15 mouse cellular contexts compared by ENCODE assay signal in the genomic region with DNA sequence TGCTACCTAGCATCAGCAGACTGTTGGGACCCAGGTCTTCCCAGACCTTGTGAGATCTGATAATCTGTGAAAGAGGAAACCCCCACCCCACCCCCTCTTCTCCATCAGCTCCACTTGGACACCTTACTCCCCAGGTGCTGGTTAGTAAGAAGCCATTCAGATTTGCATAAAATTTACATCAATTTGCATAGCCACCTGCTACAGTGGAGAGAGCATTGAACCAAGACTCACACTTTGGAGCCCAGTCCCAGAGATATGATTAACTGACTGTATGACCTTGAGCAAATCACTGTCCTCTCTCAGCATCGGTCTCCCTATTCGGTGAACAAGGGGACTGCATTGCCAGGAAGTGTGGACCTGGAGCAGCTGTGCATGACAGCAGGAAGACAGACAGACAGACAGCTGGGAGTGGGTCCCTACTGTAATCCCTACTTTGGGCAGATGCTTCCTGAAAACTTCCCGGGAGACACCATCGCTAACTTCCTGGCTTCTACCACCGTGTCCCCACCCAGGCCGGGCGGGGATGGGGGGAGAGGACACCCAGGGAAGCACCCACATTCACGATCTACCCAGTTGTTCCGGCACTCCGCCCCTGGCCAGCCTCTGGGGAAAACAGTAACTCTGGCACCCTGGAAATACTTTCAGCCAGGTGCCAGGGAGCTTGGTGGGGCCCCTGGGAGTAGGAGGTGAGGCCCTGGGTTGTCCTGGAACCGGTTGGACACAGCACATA. TPM values are rescaled to one million over a fixed set of nuclear protein-coding genes. Genes with fewer than 3 reads are reported as not detected.
DNase-seq lines count a peak whose midpoint lies in the region; ATAC-seq and TF ChIP-seq lines count a peak whose summit lies in the region.
"Had no signal": no experiment of that assay in that cellular context is flagged by ENCODE, and none has a peak within 500 bp of the region (broad histone marks: within the 10 kb centered on the region; RNA-seq: fewer than 3 reads in every experiment).

No protein-coding gene starts in this region.

- WGBS in forebrain, postnatal 0 days: 45% methylated on average over 11 of the region's 11 CpGs
- WGBS in forebrain, embryonic 12.5 days: 50% methylated on average over 11 of the region's 11 CpGs
- 31% methylated on average over 11 of the region's 11 CpGs for WGBS in hindbrain, embryonic 13.5 days
- 44% methylated on average over 11 of the region's 11 CpGs for WGBS in hindbrain, embryonic 11.5 days
- 30% methylated on average over 11 of the region's 11 CpGs for WGBS in heart, postnatal 0 days

- H3K4me1 ChIP-seq in forebrain, postnatal 0 days (ENCODE audit: insufficient read depth): no peaks in the 10 kb centered on the region
- H3K4me1 ChIP-seq in forebrain, embryonic 12.5 days: peaks cover 45% of the 10 kb centered on the region
- H3K4me1 ChIP-seq in hindbrain, embryonic 13.5 days (replicated peaks): peaks cover 52% of the 10 kb centered on the region
- peaks cover 6% of the 10 kb centered on the region; the same call in 1 of the 2 replicates for H3K4me1 ChIP-seq in hindbrain, embryonic 11.5 days (replicated peaks; ENCODE audit: control insufficient read depth, insufficient read depth, low read length)
- H3K4me1 ChIP-seq in heart, postnatal 0 days (ENCODE audit: control insufficient read depth, insufficient read depth): peaks cover 51% of the 10 kb centered on the region

- H3K27me3 ChIP-seq in forebrain, postnatal 0 days (ENCODE audit: insufficient read depth, low read length): no peaks in the 10 kb centered on the region
- H3K27me3 ChIP-seq in forebrain, embryonic 12.5 days: peaks cover 31% of the 10 kb centered on the region
- H3K27me3 ChIP-seq in hindbrain, embryonic 13.5 days: peaks cover 58% of the 10 kb centered on the region
- peaks cover 2% of the 10 kb centered on the region; the same call in 1 of the 2 replicates for H3K27me3 ChIP-seq in hindbrain, embryonic 11.5 days (ENCODE audit: control insufficient read depth, insufficient read depth, low read length)
- no peaks in the 10 kb centered on the region for H3K27me3 ChIP-seq in heart, postnatal 0 days (ENCODE audit: control insufficient read depth, insufficient read depth, low read length)

- no peak for ATAC-seq in forebrain, postnatal 0 days
- ATAC-seq in forebrain, embryonic 12.5 days (ENCODE audit: low FRiP score): no peak
- ATAC-seq in hindbrain, embryonic 13.5 days (ENCODE audit: low FRiP score): 0 out of 2 replicates have a peak, but pooled peaks have one; percentile 26
- no peak for ATAC-seq in hindbrain, embryonic 11.5 days (ENCODE audit: low FRiP score)
- no peak for ATAC-seq in heart, postnatal 0 days (ENCODE audit: insufficient read depth, low read depth)

- H3K36me3 ChIP-seq in forebrain, postnatal 0 days (ENCODE audit: insufficient read depth): no peaks in the 10 kb centered on the region
- no peaks in the 10 kb centered on the region for H3K36me3 ChIP-seq in forebrain, embryonic 12.5 days (replicated peaks)
- H3K36me3 ChIP-seq in hindbrain, embryonic 13.5 days: no peaks in the 10 kb centered on the region
- no peaks in the 10 kb centered on the region for H3K36me3 ChIP-seq in hindbrain, embryonic 11.5 days (ENCODE audit: control insufficient read depth, insufficient read depth, low read length)
- H3K36me3 ChIP-seq in heart, postnatal 0 days (replicated peaks; ENCODE audit: control insufficient read depth, insufficient read depth, low read length): no peaks in the 10 kb centered on the region
- H3K36me3 ChIP-seq: hindbrain, embryonic 12.5 days had no signal

- H3K4me3 ChIP-seq in forebrain, postnatal 0 days (ENCODE audit: low read depth, low read length): no peak overlapping the region
- no peak overlapping the region for H3K4me3 ChIP-seq in forebrain, embryonic 12.5 days (replicated peaks)
- H3K4me3 ChIP-seq in hindbrain, embryonic 13.5 days: no peak overlapping the region
- no peak overlapping the region for H3K4me3 ChIP-seq in hindbrain, embryonic 11.5 days (ENCODE audit: low read depth, low read length)
- H3K4me3 ChIP-seq in heart, postnatal 0 days (ENCODE audit: low read depth, low read length): no peak overlapping the region
- H3K4me3 ChIP-seq: erythroblast, embryonic 14.5 days; hindbrain, embryonic 12.5 days had no signal

- no peak overlapping the region for H3K4me2 ChIP-seq in forebrain, postnatal 0 days (ENCODE audit: low read depth)
- no peak overlapping the region for H3K4me2 ChIP-seq in forebrain, embryonic 12.5 days
- H3K4me2 ChIP-seq in hindbrain, embryonic 13.5 days: no peak overlapping the region
- H3K4me2 ChIP-seq in hindbrain, embryonic 11.5 days (replicated peaks; ENCODE audit: low read depth, low read length): no peak overlapping the region
- no peak overlapping the region for H3K4me2 ChIP-seq in heart, postnatal 0 days (ENCODE audit: low read depth, low read length)
- H3K4me2 ChIP-seq: hindbrain, embryonic 12.5 days; midbrain, embryonic 11.5 days had no signal

- no peak overlapping the region for H3K27ac ChIP-seq in forebrain, postnatal 0 days (ENCODE audit: low read depth, low read length)
- no peak overlapping the region for H3K27ac ChIP-seq in forebrain, embryonic 12.5 days
- 0 out of 2 replicates have a peak overlapping the region, but pooled peaks have one; percentile 13 for H3K27ac ChIP-seq in hindbrain, embryonic 13.5 days
- H3K27ac ChIP-seq in hindbrain, embryonic 11.5 days (ENCODE audit: low read depth, low read length): no peak overlapping the region
- peak overlapping the region; percentile 58 for H3K27ac ChIP-seq in heart, postnatal 0 days (ENCODE audit: low read depth)
- H3K27ac ChIP-seq: hindbrain, embryonic 12.5 days had no signal

- TF ChIP-seq CTCF in forebrain, postnatal 0 days (IDR thresholded peaks at IDR 0.05; ENCODE audit: low read depth): no peak
- no peak for TF ChIP-seq CTCF in heart, postnatal 0 days (IDR thresholded peaks at IDR 0.05; ENCODE audit: low read depth)

- TF ChIP-seq EP300 in heart, postnatal 0 days (IDR thresholded peaks at IDR 0.05; ENCODE audit: low read depth): no peak

- peak; percentile 12 for DNase-seq in forebrain, postnatal 0 days
- no peak for DNase-seq in hindbrain, embryonic 11.5 days (ENCODE audit: low spot score)
- DNase-seq in A20 (ENCODE audit: low read depth, low spot score): peak; percentile 60
- no peak for DNase-seq in heart, postnatal 0 days (ENCODE audit: low spot score)
- DNase-seq in thymus, postnatal 25 days: no peak
- DNase-seq in layer of hippocampus, postnatal 14 days (ENCODE audit: low spot score in 2 of 2): no peak
- DNase-seq: adrenal gland, postnatal 25 days; cerebellum, postnatal 10 days; kidney, adult 8-10 months; thymus, postnatal 4 days had no signal

- H3K9ac ChIP-seq in forebrain, postnatal 0 days: no peak overlapping the region
- H3K9ac ChIP-seq in forebrain, embryonic 12.5 days: no peak overlapping the region
- H3K9ac ChIP-seq in hindbrain, embryonic 13.5 days: no peak overlapping the region
- no peak overlapping the region for H3K9ac ChIP-seq in hindbrain, embryonic 11.5 days (ENCODE audit: low read depth, low read length)
- H3K9ac ChIP-seq in heart, postnatal 0 days (replicated peaks; ENCODE audit: low read depth, low read length): no peak overlapping the region
- H3K9ac ChIP-seq: hindbrain, embryonic 12.5 days had no signal

- H3K9me3 ChIP-seq in forebrain, postnatal 0 days (ENCODE audit: low read length): no peaks in the 10 kb centered on the region
- no peaks in the 10 kb centered on the region for H3K9me3 ChIP-seq in forebrain, embryonic 12.5 days
- H3K9me3 ChIP-seq in hindbrain, embryonic 13.5 days: no peaks in the 10 kb centered on the region
- no peaks in the 10 kb centered on the region for H3K9me3 ChIP-seq in hindbrain, embryonic 11.5 days (ENCODE audit: control insufficient read depth, low read length)
- H3K9me3 ChIP-seq in heart, postnatal 0 days (replicated peaks; ENCODE audit: control insufficient read depth, low read length): no peaks in the 10 kb centered on the region
- H3K9me3 ChIP-seq: hindbrain, embryonic 12.5 days had no signal

RNA-seq across cellular contexts. Expression of a gene that starts 30.0 kb away (rescaled TPM):
- 8.5 and 15.9 TPM in 2 replicates for total RNA-seq in forebrain, postnatal 0 days (2014; rRNA removed)
- 1.1 and 1.6 TPM in 2 replicates for polyA plus RNA-seq in forebrain, postnatal 0 days (2015; fragmentation: Nextera tagmentation; extraction: Ambion mirVana)
- polyA plus RNA-seq in forebrain, embryonic 12.5 days (2016; fragmentation: Nextera tagmentation; extraction: Ambion mirVana): 3.6 and 4.7 TPM in 2 replicates
- polyA plus RNA-seq in hindbrain, embryonic 13.5 days (2015; fragmentation: Nextera tagmentation; extraction: Ambion mirVana): 2.5 and 3.3 TPM in 2 replicates
- 2.3 TPM in 2 replicates for polyA plus RNA-seq in hindbrain, embryonic 11.5 days (2014; fragmentation: Nextera tagmentation; extraction: Ambion mirVana)
- 50.5 and 63.2 TPM in 2 replicates for total RNA-seq in heart, postnatal 0 days (2014; rRNA removed; ENCODE audit: low replicate concordance)
- 4.9 and 5.0 TPM in 2 replicates for polyA plus RNA-seq in heart, postnatal 0 days (2015; fragmentation: Nextera tagmentation; extraction: Ambion mirVana)
- total RNA-seq in layer of hippocampus, postnatal 14 days (2021): 10 to 100 TPM; 11.9 to 12.6 TPM
- polyA plus RNA-seq: erythroblast, embryonic 14.5 days had no signal

RNA-seq across cellular contexts. Expression of a gene that starts 48.7 kb away (rescaled TPM):
- total RNA-seq in forebrain, postnatal 0 days (2014; rRNA removed): 6.5 and 9.3 TPM in 2 replicates
- polyA plus RNA-seq in forebrain, postnatal 0 days (2015; fragmentation: Nextera tagmentation; extraction: Ambion mirVana): 7.8 and 11.6 TPM in 2 replicates
- 9.6 and 10.3 TPM in 2 replicates for polyA plus RNA-seq in forebrain, embryonic 12.5 days (2016; fragmentation: Nextera tagmentation; extraction: Ambion mirVana)
- 14.1 and 15.8 TPM in 2 replicates for polyA plus RNA-seq in hindbrain, embryonic 13.5 days (2015; fragmentation: Nextera tagmentation; extraction: Ambion mirVana)
- polyA plus RNA-seq in hindbrain, embryonic 11.5 days (2014; fragmentation: Nextera tagmentation; extraction: Ambion mirVana): 7.2 and 7.7 TPM in 2 replicates
- 1.6 and 2.9 TPM in 2 replicates for total RNA-seq in heart, postnatal 0 days (2014; rRNA removed; ENCODE audit: low replicate concordance)
- 3.7 and 4.4 TPM in 2 replicates for polyA plus RNA-seq in heart, postnatal 0 days (2015; fragmentation: Nextera tagmentation; extraction: Ambion mirVana)
- total RNA-seq in layer of hippocampus, postnatal 14 days (2021): 10 to 100 TPM; 19.4 to 24.4 TPM

Comparison
In these comparisons a context has a peak if more than half of its experiments do, and no peak if none do; other contexts are left out.
1. H3K27ac ChIP-seq: peak in hindbrain, embryonic 13.5 days (single experiment) and heart, postnatal 0 days (single experiment); none in forebrain, postnatal 0 days (single experiment), forebrain, embryonic 12.5 days (single experiment) and hindbrain, embryonic 11.5 days (single experiment).
2. DNase-seq: peak in forebrain, postnatal 0 days (single experiment) and A20 (single experiment); none in hindbrain, embryonic 11.5 days (single experiment), heart, postnatal 0 days (single experiment), thymus, postnatal 25 days (single experiment) and layer of hippocampus, postnatal 14 days (0 of 2).